Mouse (Mus musculus) thymus, adult 18-20 months (tissue): Measurements from ENCODE around the gene Cdkl1.

Source experiments
- DNase-seq, 2 experiments: peaks; one replicate each; pipeline ENCODE4 v3.0.0; 2022; ENCODE audit warnings: mixed read lengths in 2 of 2

Gene Cdkl1

GRCm38 (mm10) chr12:69783247-69784025 lies 7.6 kb downstream of the Cdkl1 start:
- DNase-seq: no peak

GRCm38 (mm10) chr12:69781935-69782650 lies 9.0 kb downstream of the Cdkl1 start:
- DNase-seq: no peak

GRCm38 (mm10) chr12:69781480-69781879 lies 9.6 kb downstream of the Cdkl1 start:
- DNase-seq: no peak

GRCm38 (mm10) chr12:69777957-69778356 lies 13.1 kb downstream of the Cdkl1 start:
- DNase-seq: no peak

- DNase-seq: no peak
These were observed 13.7 kb downstream of the Cdkl1 start for GRCm38 (mm10) chr12:69777341-69777730.

- no peak for DNase-seq
These were observed 14.3 kb downstream of the Cdkl1 start for GRCm38 (mm10) chr12:69776607-69777340.

- DNase-seq: no peak
These were observed 22.2 kb downstream of the Cdkl1 start for GRCm38 (mm10) chr12:69768841-69769240.

- DNase-seq: no peak
These were observed 23.4 kb downstream of the Cdkl1 start for GRCm38 (mm10) chr12:69767476-69768258.

GRCm38 (mm10) chr12:69766185-69766904 lies 24.7 kb downstream of the Cdkl1 start:
- no peak for DNase-seq

GRCm38 (mm10) chr12:69765543-69765942 lies 25.5 kb downstream of the Cdkl1 start:
- DNase-seq: no peak

GRCm38 (mm10) chr12:69761603-69762002 lies 29.5 kb downstream of the Cdkl1 start:
- DNase-seq: no peak

- DNase-seq: no peak
These were observed 30.2 kb downstream of the Cdkl1 start for GRCm38 (mm10) chr12:69760743-69761406.

- DNase-seq: no peak
These were observed 31.1 kb downstream of the Cdkl1 start for GRCm38 (mm10) chr12:69760014-69760413.

GRCm38 (mm10) chr12:69759267-69759885 lies 31.7 kb downstream of the Cdkl1 start:
- DNase-seq: no peak

- no peak for DNase-seq
These were observed 32.6 kb downstream of the Cdkl1 start for GRCm38 (mm10) chr12:69758221-69759185.

GRCm38 (mm10) chr12:69757418-69758141 lies 33.5 kb downstream of the Cdkl1 start:
- peak; percentile 51 to 61 for DNase-seq

- no peak for DNase-seq
These were observed 35.1 kb downstream of the Cdkl1 start for GRCm38 (mm10) chr12:69756015-69756414.

GRCm38 (mm10) chr12:69753936-69754335 lies 37.1 kb downstream of the Cdkl1 start:
- DNase-seq: no peak

- no peak for DNase-seq
These were observed 39.2 kb downstream of the Cdkl1 start for GRCm38 (mm10) chr12:69751864-69752341.
